Mouse (Mus musculus) ES-E14 (cell line): Measurements from ENCODE around the gene Bpifa1. TPM values are rescaled to one million over a fixed set of nuclear protein-coding genes. Genes with fewer than 3 reads are reported as not detected.

Experiments
- DNase-seq: peaks from one replicate; pipeline ENCODE4 v3.0.0-alpha.2; 2013; ENCODE audit warnings: low read depth, low spot score
- H3K27ac ChIP-seq: 2 replicates; pipeline ENCODE4 v1.5.1; 2012; ENCODE audit warnings: low read depth, mild to moderate bottlenecking, low read length, moderate library complexity, mixed read lengths; ENCODE audit not compliant: poor library complexity, insufficient read depth, severe bottlenecking
- H3K36me3 ChIP-seq: 2 replicates; pipeline ENCODE4 v1.6.1; 2012; ENCODE audit warnings: mild to moderate bottlenecking, low read length, moderate library complexity, mixed read lengths; ENCODE audit not compliant: control insufficient read depth, poor library complexity, insufficient read depth, severe bottlenecking
- H3K4me1 ChIP-seq, 2 experiments: fragments of 150-350 bp in 1 of 2; sonication (generic) in 1 of 2; 2 replicates each; pipeline ENCODE4 v1.6.1; 2012; ENCODE audit warnings: low read length in 2 of 2, mild to moderate bottlenecking in 1 of 2, mixed read lengths in 1 of 2; ENCODE audit not compliant: control insufficient read depth in 2 of 2, insufficient read depth in 2 of 2, poor library complexity in 1 of 2
- H3K4me3 ChIP-seq, 2 experiments: fragments of 150-350 bp in 1 of 2; sonication (generic) in 1 of 2; 2 replicates each; pipeline ENCODE4 v1.5.1; 2012; ENCODE audit warnings: low read length in 2 of 2, low read depth in 1 of 2, mild to moderate bottlenecking in 1 of 2, mixed read lengths in 1 of 2; ENCODE audit not compliant: insufficient read depth in 1 of 2, poor library complexity in 1 of 2, severe bottlenecking in 1 of 2
- H3K9ac ChIP-seq: 2 replicates; pipeline ENCODE4 v1.6.1; 2012; ENCODE audit warnings: low read depth, mild to moderate bottlenecking, low read length, mixed read lengths; ENCODE audit not compliant: poor library complexity, insufficient read depth, severe bottlenecking
- H3K9me3 ChIP-seq: fragments of 150-350 bp; sonication (generic); 2 replicates; pipeline ENCODE4 v1.6.1; 2012; ENCODE audit warnings: low read depth, mild to moderate bottlenecking, low read length; ENCODE audit not compliant: control insufficient read depth, insufficient read depth
- CHD2 ChIP-seq: IDR thresholded peaks from 2 replicates; pipeline ENCODE4 v1.6.1; 2014; ENCODE audit warnings: mild to moderate bottlenecking, low read depth, low read length, inconsistent platforms
- HCFC1 ChIP-seq: IDR thresholded peaks from 2 replicates; pipeline ENCODE4 v1.6.1; 2012; ENCODE audit warnings: low read length, inconsistent platforms, borderline replicate concordance; ENCODE audit not compliant: insufficient read depth
- MAFK ChIP-seq: IDR thresholded peaks from 2 replicates; pipeline ENCODE4 v1.6.1; 2014; ENCODE audit warnings: mild to moderate bottlenecking, low read depth, low read length, inconsistent platforms; ENCODE audit not compliant: insufficient read depth
- ZC3H11A ChIP-seq: IDR thresholded peaks from 2 replicates; pipeline ENCODE4 v1.6.1; 2012; ENCODE audit warnings: low read depth, mild to moderate bottlenecking, inconsistent platforms, low read length, borderline replicate concordance
- ZNF384 ChIP-seq: IDR thresholded peaks from 2 replicates; pipeline ENCODE4 v1.6.1; 2012; ENCODE audit warnings: low read depth, low read length, inconsistent platforms
- in situ Hi-C, 2 experiments: fragments of 600-800 bp; cut with MboI; formaldehyde crosslinking; loops; one replicate each; pipeline ENCODE4 v1.15.1; 2025; ENCODE audit warnings: low sequenced_read_pairs in 2 of 2, inconsistent platforms in 1 of 2; ENCODE audit not compliant: unreplicated experiment in 2 of 2
- total RNA-seq: library from RNA; depleted of rRNA; stranded (reverse); fragments of 300-350 nt; gene quantifications from 2 replicates; pipeline ENCODE4 v1.2.3, GENCODE M21; 2012; rRNA removed

Gene Bpifa1
- total RNA-seq, result not detected in 2 replicates

- Histone ChIP-seq H3K4me1 (no peaks in the 10 kb centered on the region), H3K27ac (no peak within 1 kb of the TSS), H3K36me3 (no peaks in the 10 kb centered on the region), H3K4me3 (no peak within 1 kb of the TSS), H3K9me3 (no peaks in the 10 kb centered on the region), H3K9ac (no peak within 1 kb of the TSS)
- TF ChIP-seq MAFK, result no peak
- no peak for TF ChIP-seq CHD2
- in situ Hi-C loops, result no loop called here
- DNase-seq, result no peak
Observed at GRCm38 (mm10) chr2:154142580-154142979, at the start of gene Bpifa1. TSS of gene Bpifa1 (plus strand) at chr2:154142880.

GRCm38 (mm10) chr2:154097734-154098133 lies 44.9 kb upstream of the Bpifa1 start:
- no peak for DNase-seq
- Histone ChIP-seq H3K4me3 (no peak overlapping the region), H3K36me3 (no peaks in the 10 kb centered on the region), H3K27ac (no peak overlapping the region), H3K9ac (no peak overlapping the region), H3K9me3 (no peaks in the 10 kb centered on the region), H3K4me1 (no peaks in the 10 kb centered on the region)
- no peak for TF ChIP-seq CHD2
- in situ Hi-C loops, result no loop called here

- in situ Hi-C loops, result no loop called here
- H3K36me3 ChIP-seq, result no peaks in the 10 kb centered on the region
- TF ChIP-seq MAFK, result no peak
- TF ChIP-seq HCFC1, result no peak
- no peak for TF ChIP-seq CHD2
- no peak for TF ChIP-seq ZNF384
- TF ChIP-seq ZC3H11A, result no peak
Observed at GRCm38 (mm10) chr2:154117381-154117780, 25.3 kb upstream of the Bpifa1 start.

GRCm38 (mm10) chr2:154130120-154130519 lies 12.6 kb upstream of the Bpifa1 start, which contains the start of gene Bpifa3:
TSS of gene Bpifa3 (plus strand) at chr2:154130336.
- DNase-seq, result no peak
- Histone ChIP-seq H3K27ac (no peak within 1 kb of the TSS), H3K4me3 (no peak within 1 kb of the TSS), H3K9ac (no peak within 1 kb of the TSS), H3K36me3 (no peaks in the 10 kb centered on the region), H3K9me3 (no peaks in the 10 kb centered on the region), H3K4me1 (no peaks in the 10 kb centered on the region)
- in situ Hi-C loops, result no loop called here
- TF ChIP-seq ZNF384 (no peak), HCFC1 (no peak), CHD2 (no peak), ZC3H11A (no peak), MAFK (no peak)

More at GRCm38 (mm10) chr2:154117381-154117780, 25.3 kb upstream of the Bpifa1 start:
- Histone ChIP-seq H3K9me3 (no peaks in the 10 kb centered on the region), H3K4me3 (no peak overlapping the region), H3K4me1 (no peaks in the 10 kb centered on the region), H3K27ac (no peak overlapping the region), H3K9ac (no peak overlapping the region)
- no peak for DNase-seq

- no peaks in the 10 kb centered on the region for H3K9me3 ChIP-seq
- no peak overlapping the region for H3K27ac ChIP-seq
- no peaks in the 10 kb centered on the region for H3K36me3 ChIP-seq
- no peak for DNase-seq
- no peaks in the 10 kb centered on the region for H3K4me1 ChIP-seq
- H3K9ac ChIP-seq, result no peak overlapping the region
- no peak overlapping the region for H3K4me3 ChIP-seq
- in situ Hi-C loops, result no loop called here
- no peak for TF ChIP-seq ZC3H11A
- TF ChIP-seq MAFK, result no peak
- TF ChIP-seq CHD2, result no peak
- no peak for TF ChIP-seq ZNF384
- no peak for TF ChIP-seq HCFC1
Observed at GRCm38 (mm10) chr2:154143735-154144134, 1.1 kb downstream of the Bpifa1 start.
